Mouse (Mus musculus): ENCODE measurements around the gene Fli1. TPM values are rescaled to one million over a fixed set of nuclear protein-coding genes. Genes with fewer than 3 reads are reported as not detected.

Fli1 gene
- polyA plus RNA-seq, 1 experiment from 2014 or later = 24.1 TPM

- H3K27ac ChIP-seq = no peak overlapping the region
- no peaks in the 10 kb centered on the region for H3K9me3 ChIP-seq
- H3K9ac ChIP-seq = no peak overlapping the region
- H3K36me3 ChIP-seq = no peaks in the 10 kb centered on the region
- no peak overlapping the region; the same call in 1 of the 2 replicates for H3K4me2 ChIP-seq
- 77% methylated on average over 6 of the region's 6 CpGs for WGBS
- peaks cover 9% of the 10 kb centered on the region for H3K27me3 ChIP-seq
- H3K4me1 ChIP-seq = peaks cover 32% of the 10 kb centered on the region
- H3K4me3 ChIP-seq = no peak overlapping the region
- no peak for ATAC-seq (ENCODE audit: insufficient number of reproducible peaks, insufficient read depth, low FRiP score, low TSS enrichment, low read depth)
Observed at GRCm38 (mm10) chr9:32537706-32538105, 5.0 kb downstream of the Fli1 start.

- H3K4me3 ChIP-seq = no peak overlapping the region
- ATAC-seq (ENCODE audit: insufficient number of reproducible peaks, insufficient read depth, low FRiP score, low TSS enrichment, low read depth) = no peak
- no peaks in the 10 kb centered on the region for H3K9me3 ChIP-seq
- H3K27ac ChIP-seq = no peak overlapping the region
- WGBS = 71% methylated on average over 2 of the region's 2 CpGs
- no peaks in the 10 kb centered on the region for H3K36me3 ChIP-seq
- no peak overlapping the region for H3K4me2 ChIP-seq
- H3K9ac ChIP-seq = no peak overlapping the region
- peaks cover 4% of the 10 kb centered on the region; the same call in 1 of the 2 replicates for H3K27me3 ChIP-seq
- H3K4me1 ChIP-seq = peaks cover 22% of the 10 kb centered on the region
Observed at GRCm38 (mm10) chr9:32535201-32535955, 7.3 kb downstream of the Fli1 start.

DNA sequence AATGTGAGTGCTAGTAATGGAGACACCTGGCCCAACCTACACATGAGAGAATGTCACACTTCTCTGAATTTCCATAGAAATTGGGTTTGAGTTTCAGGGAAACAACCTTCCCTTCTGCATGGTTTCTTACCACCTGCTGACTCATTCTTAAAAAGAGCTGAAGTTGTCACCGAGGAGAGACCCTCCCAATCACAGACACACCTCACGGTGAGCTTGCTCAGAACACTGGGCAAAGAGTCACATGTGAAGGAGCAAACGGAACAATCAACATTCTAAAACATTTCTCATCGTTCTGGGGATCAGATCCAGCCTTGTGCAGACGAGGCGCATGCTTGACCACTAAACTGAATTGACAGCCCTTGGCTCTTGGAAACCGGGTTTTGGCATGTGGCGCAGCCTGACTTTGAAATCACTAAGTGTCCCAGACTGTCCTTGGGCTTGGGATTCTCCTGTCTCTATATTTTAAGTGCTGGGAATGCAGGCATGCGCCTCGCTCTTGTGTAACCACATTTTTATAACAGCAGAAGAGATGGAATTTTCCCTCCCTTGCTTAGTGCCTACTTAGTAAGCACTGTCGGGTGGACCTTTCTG is 8.5 kb downstream of the Fli1 start:
- WGBS = 81% methylated on average over 11 of the region's 11 CpGs

GRCm38 (mm10) chr9:32531588-32531987 is 11.1 kb downstream of the Fli1 start:
- H3K4me3 ChIP-seq = no peak overlapping the region
- 84% methylated on average over 4 of the region's 4 CpGs for WGBS
- no peak overlapping the region for H3K4me2 ChIP-seq
- no peaks in the 10 kb centered on the region for H3K9me3 ChIP-seq
- no peak overlapping the region for H3K9ac ChIP-seq
- H3K27ac ChIP-seq = no peak overlapping the region
- no peaks in the 10 kb centered on the region for H3K36me3 ChIP-seq
- H3K4me1 ChIP-seq = peaks cover 7% of the 10 kb centered on the region
- no peaks in the 10 kb centered on the region for H3K27me3 ChIP-seq
- ATAC-seq (ENCODE audit: insufficient number of reproducible peaks, insufficient read depth, low FRiP score, low TSS enrichment, low read depth) = no peak

More for the DNA sequence above, 8.5 kb downstream of the Fli1 start:
- no peak overlapping the region for H3K4me2 ChIP-seq
- no peak overlapping the region for H3K9ac ChIP-seq
- no peak for ATAC-seq (ENCODE audit: insufficient number of reproducible peaks, insufficient read depth, low FRiP score, low TSS enrichment, low read depth)
- H3K27ac ChIP-seq = no peak overlapping the region
- no peaks in the 10 kb centered on the region for H3K36me3 ChIP-seq
- H3K27me3 ChIP-seq = peaks cover under 1% of the 10 kb centered on the region; the same call in 1 of the 2 replicates
- no peak overlapping the region for H3K4me3 ChIP-seq
- peaks cover 12% of the 10 kb centered on the region for H3K4me1 ChIP-seq
- no peaks in the 10 kb centered on the region for H3K9me3 ChIP-seq

- no peak overlapping the region for H3K27ac ChIP-seq
- no peaks in the 10 kb centered on the region for H3K9me3 ChIP-seq
- H3K27me3 ChIP-seq = no peaks in the 10 kb centered on the region
- 61% methylated on average over 1 of the region's 1 CpGs for WGBS
- no peak for ATAC-seq (ENCODE audit: insufficient number of reproducible peaks, insufficient read depth, low FRiP score, low TSS enrichment, low read depth)
- peaks cover 7% of the 10 kb centered on the region for H3K4me1 ChIP-seq
- no peak overlapping the region for H3K9ac ChIP-seq
- no peak overlapping the region for H3K4me2 ChIP-seq
- H3K36me3 ChIP-seq = no peaks in the 10 kb centered on the region
- H3K4me3 ChIP-seq = no peak overlapping the region
Observed at GRCm38 (mm10) chr9:32530975-32531374, 11.7 kb downstream of the Fli1 start.

DNA sequence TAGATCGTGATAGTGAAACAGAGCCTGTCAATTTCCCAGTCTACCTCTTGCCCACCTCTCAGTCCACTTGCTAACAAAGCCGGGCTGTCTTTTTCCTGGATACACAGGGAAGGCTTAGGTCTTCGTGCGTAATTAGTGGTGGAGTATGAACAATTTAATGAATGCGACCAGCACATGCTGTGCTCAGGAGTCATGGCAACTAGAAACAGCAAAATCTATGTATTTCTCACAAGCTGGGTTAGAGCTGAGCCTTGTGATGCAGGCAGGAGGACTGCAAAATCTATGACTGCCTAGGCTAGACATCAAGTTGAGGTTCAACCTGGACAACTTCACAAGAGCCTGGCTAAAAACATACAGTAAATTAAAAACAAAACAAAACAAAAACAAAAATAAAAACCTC is 12.5 kb downstream of the Fli1 start:
- Histone ChIP-seq H3K4me3 (no peak overlapping the region), H3K9me3 (no peaks in the 10 kb centered on the region), H3K36me3 (no peaks in the 10 kb centered on the region), H3K27ac (no peak overlapping the region; the same call in 1 of the 2 replicates), H3K27me3 (no peaks in the 10 kb centered on the region), H3K9ac (no peak overlapping the region), H3K4me1 (peaks cover 7% of the 10 kb centered on the region), H3K4me2 (no peak overlapping the region)
- no peak for ATAC-seq (ENCODE audit: insufficient number of reproducible peaks, insufficient read depth, low FRiP score, low TSS enrichment, low read depth)
- 81% methylated on average over 5 of the region's 5 CpGs for WGBS

DNA sequence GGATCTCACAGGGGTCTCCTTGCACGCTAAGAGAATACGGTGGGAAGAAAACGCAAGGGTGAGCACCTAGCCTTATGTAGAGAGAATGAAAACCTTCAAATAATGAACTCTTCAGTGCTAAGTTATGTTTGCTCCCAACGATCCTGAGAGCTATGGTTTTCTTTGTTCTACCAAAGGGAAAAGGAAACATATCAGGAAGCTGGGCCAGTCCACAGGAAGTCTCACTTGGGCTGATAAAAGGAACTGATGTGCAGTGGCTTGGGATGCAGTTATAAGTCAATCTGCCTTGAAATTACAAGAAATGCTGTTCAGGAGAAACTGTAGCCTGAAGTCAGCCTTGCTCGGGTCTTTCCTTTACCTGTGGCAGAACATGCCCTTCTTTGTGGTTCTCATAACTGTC is 13.1 kb downstream of the Fli1 start:
- no peak overlapping the region for H3K4me2 ChIP-seq
- H3K27me3 ChIP-seq = no peaks in the 10 kb centered on the region
- H3K36me3 ChIP-seq = no peaks in the 10 kb centered on the region
- 90% methylated on average over 5 of the region's 5 CpGs for WGBS
- no peak overlapping the region; the same call in 1 of the 2 replicates for H3K27ac ChIP-seq
- ATAC-seq (ENCODE audit: insufficient number of reproducible peaks, insufficient read depth, low FRiP score, low TSS enrichment, low read depth) = no peak
- H3K9ac ChIP-seq = no peak overlapping the region
- H3K9me3 ChIP-seq = no peaks in the 10 kb centered on the region
- no peak overlapping the region for H3K4me3 ChIP-seq
- peaks cover 7% of the 10 kb centered on the region for H3K4me1 ChIP-seq

GRCm38 (mm10) chr9:32527329-32527728 is 15.3 kb downstream of the Fli1 start:
- H3K4me2 ChIP-seq = no peak overlapping the region
- peaks cover 13% of the 10 kb centered on the region for H3K4me1 ChIP-seq
- no peak for ATAC-seq (ENCODE audit: insufficient number of reproducible peaks, insufficient read depth, low FRiP score, low TSS enrichment, low read depth)
- no peak overlapping the region for H3K27ac ChIP-seq
- H3K36me3 ChIP-seq = no peaks in the 10 kb centered on the region
- no peaks in the 10 kb centered on the region for H3K9me3 ChIP-seq
- H3K4me3 ChIP-seq = no peak overlapping the region
- H3K9ac ChIP-seq = no peak overlapping the region
- WGBS = 92% methylated on average over 7 of the region's 7 CpGs
- no peaks in the 10 kb centered on the region for H3K27me3 ChIP-seq

- Histone ChIP-seq H3K27ac (no peak overlapping the region), H3K4me1 (peaks cover 22% of the 10 kb centered on the region), H3K4me3 (no peak overlapping the region), H3K27me3 (no peaks in the 10 kb centered on the region), H3K9me3 (no peaks in the 10 kb centered on the region), H3K36me3 (no peaks in the 10 kb centered on the region), H3K4me2 (no peak overlapping the region), H3K9ac (no peak overlapping the region)
- WGBS = 85% methylated on average over 5 of the region's 5 CpGs
- ATAC-seq (ENCODE audit: insufficient number of reproducible peaks, insufficient read depth, low FRiP score, low TSS enrichment, low read depth) = no peak
Observed at GRCm38 (mm10) chr9:32525787-32526186, 16.9 kb downstream of the Fli1 start.

GRCm38 (mm10) chr9:32522536-32523245 is 20.0 kb downstream of the Fli1 start:
- Histone ChIP-seq H3K9me3 (no peaks in the 10 kb centered on the region), H3K27me3 (no peaks in the 10 kb centered on the region), H3K9ac (no peak overlapping the region), H3K4me3 (no peak overlapping the region), H3K36me3 (no peaks in the 10 kb centered on the region), H3K4me1 (peaks cover 47% of the 10 kb centered on the region), H3K27ac (no peak overlapping the region), H3K4me2 (no peak overlapping the region)
- no peak for ATAC-seq (ENCODE audit: insufficient number of reproducible peaks, insufficient read depth, low FRiP score, low TSS enrichment, low read depth)
- 54% methylated on average over 2 of the region's 2 CpGs for WGBS

- no peak for ATAC-seq (ENCODE audit: insufficient number of reproducible peaks, insufficient read depth, low FRiP score, low TSS enrichment, low read depth)
Observed at GRCm38 (mm10) chr9:32521331-32521730, 21.3 kb downstream of the Fli1 start.

More at GRCm38 (mm10) chr9:32521331-32521730, 21.3 kb downstream of the Fli1 start:
- H3K27me3 ChIP-seq = no peaks in the 10 kb centered on the region
- no peak overlapping the region for H3K9ac ChIP-seq
- H3K27ac ChIP-seq = no peak overlapping the region
- H3K4me1 ChIP-seq = peaks cover 58% of the 10 kb centered on the region
- no peaks in the 10 kb centered on the region for H3K36me3 ChIP-seq
- H3K4me2 ChIP-seq = no peak overlapping the region
- H3K9me3 ChIP-seq = no peaks in the 10 kb centered on the region
- WGBS = 76% methylated on average over 3 of the region's 3 CpGs
- no peak overlapping the region for H3K4me3 ChIP-seq
